Mouse (Mus musculus) olfactory bulb, adult 2 months (tissue): ENCODE data around the gene Brdt. TPM values are rescaled to one million over a fixed set of nuclear protein-coding genes. Genes with fewer than 3 reads are reported as not detected.

Source experiments
- H3K27ac ChIP-seq: fragments of 200-500 bp; 2 replicates; pipeline ENCODE4 v1.5.1; 2012; ENCODE audit warnings: low read depth, low read length; ENCODE audit not compliant: insufficient read depth
- H3K4me1 ChIP-seq: fragments of 200-500 bp; 2 replicates; pipeline ENCODE4 v1.6.1; 2012; ENCODE audit warnings: low read length; ENCODE audit not compliant: control insufficient read depth, insufficient read depth
- H3K4me3 ChIP-seq: fragments of 200-500 bp; 2 replicates; pipeline ENCODE4 v1.5.1; 2012; ENCODE audit warnings: mild to moderate bottlenecking, low read depth, low read length, moderate library complexity; ENCODE audit not compliant: insufficient read depth
- CTCF ChIP-seq: fragments of 200-500 bp; IDR thresholded peaks from 2 replicates; pipeline ENCODE4 v1.5.1; 2012; ENCODE audit warnings: low read depth, mild to moderate bottlenecking, low read length, moderate library complexity; ENCODE audit not compliant: insufficient read depth
- POLR2A ChIP-seq: fragments of 200-500 bp; IDR thresholded peaks from 2 replicates; pipeline ENCODE4 v1.6.1; 2012; ENCODE audit warnings: mild to moderate bottlenecking, low read depth, low read length, moderate library complexity; ENCODE audit not compliant: insufficient read depth
- WGBS: fragments of 180-500 bp; shearing (Covaris S2); methylation state at CpG from one replicate; pipeline ENCODE4 v1.1.7; 2018; 5-methylcytosine and 5-hydroxymethylcytosine counted together
- polyA plus RNA-seq: library from polyadenylated mRNA; stranded (reverse); fragments of >200 nt; gene quantifications from 2 replicates; pipeline ENCODE4 v1.2.4, GENCODE M21; 2012; ENCODE audit warnings: low replicate concordance; ENCODE audit not compliant: missing spikeins, insufficient read depth, insufficient read length

Brdt gene
- polyA plus RNA-seq, result not detected in 2 replicates

- no peaks in the 10 kb centered on the region for H3K4me1 ChIP-seq
- H3K4me3 ChIP-seq, result no peak within 1 kb of the TSS
- H3K27ac ChIP-seq, result no peak within 1 kb of the TSS
- TF ChIP-seq CTCF, result no peak
- TF ChIP-seq POLR2A, result no peak
- 94% methylated on average over 30 of the region's 30 CpGs for WGBS
Measured at GRCm38 (mm10) chr5:107330916-107331421, at the start of gene Brdt. Gene Brdt, plus strand, starts transcription at chr5:107331159.

GRCm38 (mm10) chr5:107282561-107283307, 48.2 kb upstream of the Brdt start:
- no peak overlapping the region for H3K4me3 ChIP-seq
- no peaks in the 10 kb centered on the region; the same call in 1 of the 2 replicates for H3K4me1 ChIP-seq
- no peak for TF ChIP-seq CTCF
- no peak for TF ChIP-seq POLR2A
- WGBS, result 73% methylated on average over 9 of the region's 9 CpGs
- H3K27ac ChIP-seq, result no peak overlapping the region

- Histone ChIP-seq H3K4me1 (peaks cover 7% of the 10 kb centered on the region), H3K4me3 (no peak overlapping the region), H3K27ac (no peak overlapping the region)
- TF ChIP-seq POLR2A (no peak), CTCF (no peak)
- WGBS, result 87% methylated on average over 10 of the region's 10 CpGs
Measured at GRCm38 (mm10) chr5:107283935-107284524, 46.9 kb upstream of the Brdt start.

GRCm38 (mm10) chr5:107285563-107285962, 45.4 kb upstream of the Brdt start:
- 88% methylated on average over 6 of the region's 6 CpGs for WGBS
- Histone ChIP-seq H3K4me3 (no peak overlapping the region), H3K4me1 (peaks cover 7% of the 10 kb centered on the region), H3K27ac (no peak overlapping the region)
- TF ChIP-seq CTCF (no peak), POLR2A (no peak)

- no peak overlapping the region for H3K27ac ChIP-seq
- WGBS, result 44% methylated on average over 6 of the region's 6 CpGs
- H3K4me1 ChIP-seq, result peaks cover 7% of the 10 kb centered on the region
- H3K4me3 ChIP-seq, result no peak overlapping the region
- no peak for TF ChIP-seq CTCF
- no peak for TF ChIP-seq POLR2A
Measured at GRCm38 (mm10) chr5:107287254-107287907, 43.6 kb upstream of the Brdt start.

- 76% methylated on average over 5 of the region's 5 CpGs for WGBS
- peaks cover 7% of the 10 kb centered on the region for H3K4me1 ChIP-seq
- H3K4me3 ChIP-seq, result no peak overlapping the region
- no peak overlapping the region for H3K27ac ChIP-seq
- no peak for TF ChIP-seq CTCF
- no peak for TF ChIP-seq POLR2A
Measured at GRCm38 (mm10) chr5:107287908-107288267, 43.1 kb upstream of the Brdt start.

- no peak for TF ChIP-seq POLR2A
- TF ChIP-seq CTCF, result no peak
- H3K27ac ChIP-seq, result no peak overlapping the region
- peak overlapping the region; percentile 53 for H3K4me3 ChIP-seq
- peaks cover 7% of the 10 kb centered on the region for H3K4me1 ChIP-seq
- 4% methylated on average over 62 of the region's 62 CpGs for WGBS
Measured at GRCm38 (mm10) chr5:107288427-107289233, 42.3 kb upstream of the Brdt start.

- TF ChIP-seq CTCF (no peak), POLR2A (no peak)
- Histone ChIP-seq H3K4me3 (peak within 1 kb of the TSS; percentile 53), H3K4me1 (peaks cover 7% of the 10 kb centered on the region), H3K27ac (no peak within 1 kb of the TSS)
- 1% methylated on average over 54 of the region's 54 CpGs for WGBS
Measured at GRCm38 (mm10) chr5:107289234-107289764, 41.7 kb upstream of the Brdt start, which contains the start of gene Tgfbr3. Gene Tgfbr3, minus strand, starts transcription at chr5:107289629.
